Mouse (Mus musculus) kidney, adult 2 months (tissue): Measurements from ENCODE around the gene Tnfrsf23. TPM values are rescaled to one million over a fixed set of nuclear protein-coding genes. Genes with fewer than 3 reads are reported as not detected.
A peak's percentile ranks its signal among the peaks of the same experiment; 100 is the strongest.

Experiments used
- DNase-seq: peaks from one replicate; pipeline ENCODE4 v3.0.0; 2021
- H3K27ac ChIP-seq: fragments of 200-500 bp; 2 replicates; pipeline ENCODE4 v1.5.1; 2012; ENCODE audit warnings: low read depth, low read length, control low read depth, inconsistent platforms; ENCODE audit not compliant: insufficient read depth
- H3K27me3 ChIP-seq: fragments of 200-500 bp; replicated peaks from 2 replicates; pipeline ENCODE4 v1.6.1; 2012; ENCODE audit warnings: mild to moderate bottlenecking, moderate library complexity, low read length, inconsistent platforms; ENCODE audit not compliant: control insufficient read depth, insufficient read depth
- H3K36me3 ChIP-seq: fragments of 200-500 bp; 2 replicates; pipeline ENCODE4 v1.6.1; 2012; ENCODE audit warnings: mild to moderate bottlenecking, moderate library complexity, low read length, inconsistent platforms; ENCODE audit not compliant: control insufficient read depth, insufficient read depth
- H3K4me1 ChIP-seq: fragments of 200-500 bp; 2 replicates; pipeline ENCODE4 v1.6.1; 2011; ENCODE audit warnings: low read length; ENCODE audit not compliant: control insufficient read depth, insufficient read depth
- H3K4me3 ChIP-seq: fragments of 200-500 bp; 2 replicates; pipeline ENCODE4 v1.5.1; 2011; ENCODE audit warnings: mild to moderate bottlenecking, low read depth, low read length, control low read depth; ENCODE audit not compliant: insufficient read depth
- CTCF ChIP-seq: fragments of 200-500 bp; conservative IDR thresholded peaks from 2 replicates; pipeline ENCODE4 v1.5.1; 2011; ENCODE audit warnings: low read depth, mild to moderate bottlenecking, control low read depth, low read length, moderate library complexity, mixed read lengths; ENCODE audit not compliant: insufficient read depth, insufficient read length
- POLR2A ChIP-seq: fragments of 200-500 bp; IDR thresholded peaks from one replicate; pipeline ENCODE4 v1.6.1; 2011; ENCODE audit warnings: low read depth, low read length, control low read depth
- WGBS: fragments of 180-500 bp; shearing (Covaris S2); methylation state at CpG from one replicate; pipeline ENCODE4 v1.1.7; 2018; 5-methylcytosine and 5-hydroxymethylcytosine counted together
- polyA plus RNA-seq: library from polyadenylated mRNA; depleted of rRNA; stranded (reverse); fragments of >200 nt; gene quantifications from 2 replicates; pipeline ENCODE4 v1.2.3, GENCODE M21; 2012

The Tnfrsf23 gene
- polyA plus RNA-seq, 1 experiment, result 3.0 TPM

DNA sequence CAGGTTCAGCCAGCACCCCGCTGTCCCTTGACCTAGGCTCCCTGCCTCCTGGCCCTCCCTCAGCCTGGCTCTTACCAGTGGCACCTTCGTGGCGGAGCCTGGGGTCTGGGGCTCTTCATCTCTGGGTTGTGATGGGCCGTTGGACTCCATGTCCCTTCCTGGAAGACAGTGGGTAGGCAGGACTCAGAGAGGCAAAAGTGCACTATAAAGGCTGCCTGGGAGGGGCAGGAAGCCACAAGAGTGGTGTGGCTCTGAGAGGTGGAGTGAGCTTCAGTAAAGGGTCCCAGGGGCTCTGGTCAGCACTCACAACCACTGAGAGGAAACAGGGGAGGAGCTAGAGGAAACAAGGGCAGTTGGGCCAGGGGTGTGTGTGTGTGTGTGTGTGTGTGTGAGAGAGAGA is 27.7 kb upstream of the Tnfrsf23 start:
- Histone ChIP-seq H3K27me3 (no peaks in the 10 kb centered on the region), H3K4me1 (0 out of 2 replicates have a peak, but pooled peaks cover 3% of the 10 kb centered on the region), H3K4me3 (no peak overlapping the region), H3K27ac (no peak overlapping the region), H3K36me3 (no peaks in the 10 kb centered on the region)
- TF ChIP-seq POLR2A, result no peak
- no peak for TF ChIP-seq CTCF
- WGBS, result 65% methylated on average over 4 of the region's 4 CpGs
- DNase-seq, result peak; percentile 5

DNA sequence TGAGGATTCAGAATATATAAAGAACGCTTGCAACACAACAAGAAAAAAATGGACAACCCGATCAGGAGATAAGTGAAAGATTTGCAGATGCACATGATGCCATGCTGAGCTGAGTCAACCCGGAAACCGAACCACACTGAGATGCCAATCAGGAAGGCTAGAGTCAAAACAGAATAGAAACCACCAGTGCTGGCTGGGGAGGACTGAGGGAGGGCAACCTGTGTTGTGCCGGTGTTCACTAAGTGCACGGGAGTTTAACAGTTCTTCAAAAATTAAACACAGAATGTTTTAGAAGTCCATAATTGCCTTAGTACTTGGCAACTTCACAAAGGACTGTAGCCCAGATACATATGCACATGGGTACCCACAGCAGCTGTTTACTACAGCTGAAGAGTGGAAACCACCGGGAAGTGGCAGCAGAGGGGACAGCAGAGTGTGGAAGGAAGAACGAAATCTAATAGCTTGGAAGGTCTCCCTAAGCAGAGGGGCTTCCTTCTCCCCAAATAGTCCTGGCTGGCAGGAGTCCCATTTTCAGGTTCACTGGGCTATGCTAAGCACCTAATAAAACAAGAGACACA is 27.2 kb upstream of the Tnfrsf23 start:
- Histone ChIP-seq H3K36me3 (no peaks in the 10 kb centered on the region), H3K4me3 (no peak overlapping the region), H3K27ac (no peak overlapping the region), H3K4me1 (no peaks in the 10 kb centered on the region), H3K27me3 (no peaks in the 10 kb centered on the region)
- no peak for DNase-seq
- no peak for TF ChIP-seq CTCF
- TF ChIP-seq POLR2A, result no peak
- 67% methylated on average over 8 of the region's 8 CpGs for WGBS

DNA sequence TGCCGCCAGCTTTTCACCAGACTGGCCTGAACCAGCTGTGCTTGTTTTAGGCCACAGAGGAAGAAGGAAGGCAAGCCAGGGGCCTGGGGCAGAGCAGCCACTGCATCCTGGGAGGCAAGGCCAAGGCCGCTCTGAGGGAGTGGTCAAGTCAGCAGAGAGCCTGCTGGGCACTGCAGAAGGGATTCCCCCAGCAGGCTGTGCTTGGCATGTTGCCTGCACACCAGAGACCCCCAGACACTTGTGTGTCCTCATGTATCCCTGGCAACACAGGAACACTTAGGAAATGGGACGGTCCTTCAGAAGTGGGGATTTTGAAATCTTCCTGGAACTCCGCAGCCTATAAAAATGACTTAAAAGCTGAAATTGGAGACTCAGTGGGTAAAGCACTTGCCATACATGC is 26.4 kb upstream of the Tnfrsf23 start:
- WGBS, result 64% methylated on average over 4 of the region's 4 CpGs
- Histone ChIP-seq H3K36me3 (no peaks in the 10 kb centered on the region), H3K4me1 (no peaks in the 10 kb centered on the region), H3K27me3 (no peaks in the 10 kb centered on the region), H3K27ac (peak overlapping the region; percentile 19; the same call in 1 of the 2 replicates), H3K4me3 (no peak overlapping the region)
- peak; percentile 41 for DNase-seq
- TF ChIP-seq CTCF (no peak), POLR2A (no peak)

DNA sequence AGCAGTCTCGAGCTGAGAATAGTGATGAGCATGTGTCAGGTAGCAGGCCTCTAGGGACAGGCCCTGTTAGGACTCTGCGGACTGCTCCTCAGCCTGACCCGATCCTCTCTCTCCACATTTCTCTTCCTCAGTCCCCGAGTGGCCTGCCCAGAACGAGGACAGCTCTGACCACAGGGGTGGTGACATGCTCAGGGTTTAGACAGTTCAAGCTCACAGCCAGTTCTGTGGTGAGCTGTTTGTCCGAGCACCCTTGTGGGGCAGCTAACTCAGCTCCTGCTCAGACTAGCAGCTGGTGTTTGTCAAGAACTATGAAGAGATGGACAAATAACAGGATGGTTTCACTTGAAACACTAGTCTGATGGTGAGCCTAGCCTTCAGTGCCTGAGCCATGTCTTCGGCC is 25.7 kb upstream of the Tnfrsf23 start:
- H3K36me3 ChIP-seq, result no peaks in the 10 kb centered on the region
- H3K27ac ChIP-seq, result no peak overlapping the region; the same call in 1 of the 2 replicates
- no peaks in the 10 kb centered on the region for H3K27me3 ChIP-seq
- WGBS, result 83% methylated on average over 7 of the region's 7 CpGs
- peak; percentile 62 for DNase-seq
- no peaks in the 10 kb centered on the region for H3K4me1 ChIP-seq
- no peak for TF ChIP-seq CTCF
- no peak for TF ChIP-seq POLR2A
- H3K4me3 ChIP-seq, result no peak overlapping the region

DNA sequence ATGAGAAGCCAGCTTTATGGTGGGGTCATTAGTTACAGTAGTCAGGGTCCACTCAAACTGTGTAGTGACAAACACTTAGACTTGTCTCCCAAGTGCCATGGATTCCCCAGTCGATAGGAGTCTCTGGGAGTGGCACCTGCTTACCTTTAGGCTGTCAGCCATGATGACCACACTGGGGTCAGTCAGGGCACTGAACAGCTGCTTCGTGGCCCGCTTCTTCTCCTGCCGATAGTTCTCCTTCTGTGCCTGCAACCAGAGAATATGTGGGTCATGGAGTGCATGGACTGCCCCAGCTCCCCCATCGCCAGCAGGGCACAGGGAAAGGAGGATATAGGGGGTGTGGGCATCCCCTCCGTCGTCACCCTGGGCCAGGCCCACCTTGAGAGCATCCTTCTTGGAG is 23.7 kb upstream of the Tnfrsf23 start:
- H3K36me3 ChIP-seq, result no peaks in the 10 kb centered on the region
- no peak for TF ChIP-seq POLR2A
- no peaks in the 10 kb centered on the region for H3K27me3 ChIP-seq
- no peak for DNase-seq
- 90% methylated on average over 7 of the region's 7 CpGs for WGBS
- H3K4me3 ChIP-seq, result no peak overlapping the region
- H3K27ac ChIP-seq, result no peak overlapping the region
- no peaks in the 10 kb centered on the region for H3K4me1 ChIP-seq

DNA sequence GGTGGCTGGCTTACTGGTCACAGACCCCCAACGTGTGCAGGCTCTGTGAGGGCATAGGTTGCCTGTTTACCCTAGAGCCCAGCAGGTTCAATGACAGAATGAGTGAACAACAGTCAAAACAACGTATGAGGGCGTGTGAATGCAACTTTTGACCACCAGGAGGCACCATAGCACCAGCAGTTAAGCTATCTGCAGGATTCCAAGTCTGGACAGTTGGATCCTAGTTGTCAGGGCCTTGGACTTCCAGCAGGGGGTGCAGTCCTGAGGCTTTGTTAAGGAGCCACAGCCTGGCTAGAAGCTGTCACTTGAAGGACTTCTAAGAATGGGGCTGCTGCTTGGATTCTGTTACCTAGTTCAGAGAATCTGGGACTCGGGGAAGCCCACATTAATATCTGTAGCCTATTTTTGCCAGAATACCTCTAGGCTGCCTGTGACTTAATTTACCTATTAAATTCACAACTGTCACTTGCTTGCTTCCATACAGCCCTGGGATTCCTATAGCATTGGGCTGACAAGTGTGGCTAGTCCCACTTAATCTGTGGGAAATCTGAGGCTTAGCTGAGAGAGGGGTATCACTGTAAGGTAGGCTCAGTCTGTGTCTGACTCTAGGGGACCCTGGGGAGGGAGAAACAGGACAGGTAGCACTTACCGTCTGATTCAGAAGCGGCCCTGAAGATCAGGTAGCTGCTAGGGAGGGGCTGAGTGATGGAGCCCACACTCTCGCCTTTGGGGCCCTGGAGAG is 21.2 kb upstream of the Tnfrsf23 start:
- Histone ChIP-seq H3K36me3 (no peaks in the 10 kb centered on the region), H3K4me3 (no peak overlapping the region), H3K4me1 (no peaks in the 10 kb centered on the region), H3K27me3 (no peaks in the 10 kb centered on the region), H3K27ac (no peak overlapping the region)
- 35% methylated on average over 7 of the region's 7 CpGs for WGBS
- DNase-seq, result peak; percentile 96
- TF ChIP-seq POLR2A (no peak), CTCF (peak; percentile 100; the same call in 1 of the 2 replicates)

DNA sequence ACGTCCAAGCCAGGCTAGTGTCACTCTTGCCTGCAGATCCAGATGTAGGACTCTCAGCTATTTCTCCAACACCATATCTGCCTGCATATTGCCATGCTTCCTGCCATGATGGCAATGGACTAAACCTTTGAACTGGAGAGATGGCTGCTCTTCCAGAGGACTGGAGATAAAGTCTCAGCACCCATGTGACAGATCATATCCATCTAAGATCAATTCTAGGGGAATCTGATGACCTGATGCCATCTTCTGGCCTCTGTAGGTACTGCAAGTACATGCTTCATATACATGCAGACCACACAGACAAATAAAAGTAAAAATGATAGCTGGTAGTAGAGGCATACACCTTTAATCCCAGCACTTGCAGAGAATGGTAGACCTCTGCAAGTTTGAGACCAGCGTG is 10.5 kb upstream of the Tnfrsf23 start:
- no peak overlapping the region for H3K4me3 ChIP-seq

More for the DNA sequence above, 10.5 kb upstream of the Tnfrsf23 start:
- Histone ChIP-seq H3K4me1 (no peaks in the 10 kb centered on the region), H3K27me3 (no peaks in the 10 kb centered on the region), H3K27ac (no peak overlapping the region), H3K36me3 (peaks cover 2% of the 10 kb centered on the region)
- DNase-seq, result peak; percentile 52
- WGBS, result 72% methylated on average over 2 of the region's 2 CpGs
- TF ChIP-seq POLR2A (no peak), CTCF (peak; percentile 29; the same call in 1 of the 2 replicates)
